Mouse (Mus musculus): ENCODE results near the gene Dscaml1. TPM values are rescaled to one million over a fixed set of nuclear protein-coding genes. Genes with fewer than 3 reads are reported as not detected.

Dscaml1 gene
- polyA plus RNA-seq, 1 experiment from 2014 or later, result 0.17 TPM

DNA sequence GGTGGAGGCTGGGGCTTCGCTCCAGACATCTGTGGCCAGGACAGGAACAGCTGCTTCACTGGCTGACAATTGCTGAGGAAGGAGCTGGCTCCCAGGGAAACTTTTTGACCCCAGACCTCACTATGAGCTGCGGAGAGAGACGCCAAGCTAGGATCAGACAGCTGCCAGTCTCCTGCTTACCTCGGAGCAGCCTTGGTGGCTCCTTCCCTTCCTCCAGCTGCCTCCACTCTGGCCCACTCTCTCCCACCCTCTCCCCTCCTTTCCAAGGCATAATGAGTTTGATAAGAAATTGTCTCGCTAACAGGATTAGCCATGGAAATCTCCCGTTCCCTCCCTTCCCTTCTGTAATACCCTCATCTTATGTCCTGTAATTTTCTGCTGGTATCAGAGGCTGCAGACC, 219.1 kb downstream of the Dscaml1 start:
- DNase-seq (ENCODE audit: low spot score), result no peak
- WGBS, result 53% methylated on average over 6 of the region's 6 CpGs

DNA sequence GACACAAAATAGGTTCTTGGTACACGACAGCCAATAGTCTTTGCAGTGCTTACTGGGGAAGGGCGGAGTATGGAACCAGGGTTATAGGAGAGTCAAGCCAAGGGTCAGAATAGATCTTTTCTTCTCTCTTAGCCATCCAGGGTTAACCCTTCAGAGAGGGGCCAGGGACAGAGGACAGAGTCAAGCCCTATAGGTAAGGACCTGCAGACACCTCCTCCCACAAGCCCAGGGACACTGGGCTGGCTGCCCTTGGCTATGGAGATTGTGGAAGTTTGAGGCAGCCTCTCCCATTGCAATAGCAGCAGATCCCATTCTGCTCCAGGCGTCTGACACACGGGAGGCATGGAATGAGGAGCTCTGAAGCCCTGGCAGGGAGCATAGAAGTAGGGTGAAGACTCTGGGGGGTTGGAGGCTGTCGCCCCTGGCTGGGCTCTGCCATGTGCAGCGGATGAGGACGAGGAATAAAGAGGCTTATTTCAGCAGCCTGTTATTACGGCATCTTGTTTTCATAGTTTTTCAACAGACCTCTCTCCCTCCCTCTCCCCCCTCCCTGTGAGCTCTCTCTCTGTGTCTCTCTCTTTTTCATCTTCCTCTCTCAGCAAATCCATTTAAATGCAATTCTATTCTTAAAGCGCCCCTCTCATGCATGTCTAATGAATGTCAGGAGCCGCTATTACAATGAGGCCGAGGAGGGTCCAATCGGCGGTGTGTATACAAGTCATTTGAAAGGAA, 224.8 kb downstream of the Dscaml1 start:
- Histone ChIP-seq H3K4me1 (replicated peaks; ENCODE audit: control insufficient read depth, insufficient read depth) (no peaks in the 10 kb centered on the region), H3K9me3 (ENCODE audit: control insufficient read depth, low read length) (no peaks in the 10 kb centered on the region), H3K4me2 (replicated peaks; ENCODE audit: low read depth) (no peak overlapping the region), H3K36me3 (ENCODE audit: control insufficient read depth, insufficient read depth, low read length) (no peaks in the 10 kb centered on the region), H3K27me3 (ENCODE audit: control insufficient read depth, insufficient read depth, low read length) (no peaks in the 10 kb centered on the region), H3K9ac (ENCODE audit: low read length) (no peak overlapping the region), H3K4me3 (ENCODE audit: low read depth, low read length) (no peak overlapping the region), H3K27ac (replicated peaks) (no peak overlapping the region)
- TF ChIP-seq CTCF (IDR thresholded peaks at IDR 0.05; ENCODE audit: low read depth), result no peak
- no peak for TF ChIP-seq EP300 (optimal IDR thresholded peaks at IDR 0.05)
- DNase-seq (ENCODE audit: low spot score), result no peak
- 71% methylated on average over 13 of the region's 13 CpGs for WGBS
- ATAC-seq (ENCODE audit: low FRiP score, low TSS enrichment), result no peak

More for the DNA sequence above, 219.1 kb downstream of the Dscaml1 start:
- no peak overlapping the region for H3K4me2 ChIP-seq (replicated peaks; ENCODE audit: low read depth)
- no peak overlapping the region for H3K27ac ChIP-seq (replicated peaks)
- no peaks in the 10 kb centered on the region for H3K9me3 ChIP-seq (ENCODE audit: control insufficient read depth, low read length)
- H3K27me3 ChIP-seq (ENCODE audit: control insufficient read depth, insufficient read depth, low read length), result no peaks in the 10 kb centered on the region
- H3K9ac ChIP-seq (ENCODE audit: low read length), result no peak overlapping the region
- no peak for ATAC-seq (ENCODE audit: low FRiP score, low TSS enrichment)
- H3K4me1 ChIP-seq (replicated peaks; ENCODE audit: control insufficient read depth, insufficient read depth), result no peaks in the 10 kb centered on the region
- H3K36me3 ChIP-seq (ENCODE audit: control insufficient read depth, insufficient read depth, low read length), result no peaks in the 10 kb centered on the region
- TF ChIP-seq CTCF (IDR thresholded peaks at IDR 0.05; ENCODE audit: low read depth), result no peak
- no peak for TF ChIP-seq EP300 (optimal IDR thresholded peaks at IDR 0.05)
- H3K4me3 ChIP-seq (ENCODE audit: low read depth, low read length), result no peak overlapping the region

DNA sequence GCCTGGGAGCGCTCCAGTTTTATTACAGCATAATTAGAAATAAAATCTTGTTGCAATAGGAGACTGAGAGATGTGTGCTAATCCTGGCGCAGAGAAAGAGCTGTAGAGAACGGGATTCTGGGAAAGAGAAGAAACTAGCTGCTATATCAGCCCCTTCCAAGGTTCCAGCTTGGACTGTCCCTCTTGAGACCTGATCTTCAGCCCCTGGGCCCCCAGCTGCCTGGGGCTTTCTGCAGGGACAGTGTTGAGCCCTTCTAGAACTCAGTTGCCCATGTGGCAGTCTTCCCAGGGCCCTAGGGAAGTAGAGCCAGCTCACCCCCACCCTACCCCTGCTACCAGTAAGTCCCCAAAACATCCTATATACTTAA, 225.4 kb downstream of the Dscaml1 start:
- ATAC-seq (ENCODE audit: low FRiP score, low TSS enrichment) (no peak), DNase-seq (ENCODE audit: low spot score) (no peak)
- Histone ChIP-seq H3K27me3 (ENCODE audit: control insufficient read depth, insufficient read depth, low read length) (no peaks in the 10 kb centered on the region), H3K4me2 (replicated peaks; ENCODE audit: low read depth) (no peak overlapping the region), H3K9me3 (ENCODE audit: control insufficient read depth, low read length) (no peaks in the 10 kb centered on the region), H3K27ac (replicated peaks) (no peak overlapping the region), H3K9ac (ENCODE audit: low read length) (no peak overlapping the region), H3K4me1 (replicated peaks; ENCODE audit: control insufficient read depth, insufficient read depth) (no peaks in the 10 kb centered on the region), H3K4me3 (ENCODE audit: low read depth, low read length) (no peak overlapping the region), H3K36me3 (ENCODE audit: control insufficient read depth, insufficient read depth, low read length) (no peaks in the 10 kb centered on the region)
- 81% methylated on average over 3 of the region's 3 CpGs for WGBS
- TF ChIP-seq CTCF (IDR thresholded peaks at IDR 0.05; ENCODE audit: low read depth), result no peak

DNA sequence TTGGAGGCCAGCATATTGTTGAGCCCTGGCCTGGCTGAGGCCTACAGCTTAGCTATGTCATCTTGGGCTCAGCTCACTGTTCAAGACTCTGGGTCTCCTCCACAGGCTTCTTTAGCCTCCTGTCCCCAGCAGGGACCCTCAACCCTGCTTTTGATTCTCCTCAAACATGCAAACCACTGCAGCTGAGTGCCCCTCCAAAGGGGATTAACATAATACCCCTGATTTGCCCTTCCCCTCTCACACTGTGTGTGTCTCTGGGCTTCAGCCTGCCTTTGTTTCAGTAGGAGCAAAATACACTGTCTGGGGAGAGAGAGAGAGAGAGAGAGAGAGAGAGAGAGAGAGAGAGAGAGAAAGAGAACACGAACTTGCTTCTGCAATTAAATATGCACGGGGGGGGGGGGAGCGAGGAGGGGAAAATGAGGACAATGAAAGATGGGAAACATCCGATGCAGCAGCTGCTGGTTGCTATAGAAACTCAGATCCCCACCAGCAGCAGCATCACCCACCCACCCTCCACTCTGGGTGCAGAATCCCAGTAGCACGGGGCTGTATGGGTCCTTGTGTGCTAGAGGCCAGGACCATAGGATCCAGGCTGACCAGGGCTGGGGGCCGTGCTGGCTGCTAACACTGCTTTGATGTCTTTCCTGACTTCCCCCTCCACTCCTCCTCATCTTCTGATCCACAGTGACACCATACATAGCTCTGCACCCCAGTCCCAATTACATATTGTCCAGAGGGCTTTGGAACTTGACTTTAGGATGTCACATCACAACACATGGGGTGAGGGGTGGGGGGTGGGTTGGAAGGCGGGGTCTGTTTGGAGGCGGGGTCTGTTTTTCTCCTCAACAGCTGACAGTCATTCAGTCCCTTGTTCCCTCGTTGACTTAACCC, 231.0 kb downstream of the Dscaml1 start:
- no peak overlapping the region for H3K9ac ChIP-seq (ENCODE audit: low read length)
- H3K27ac ChIP-seq (replicated peaks), result no peak overlapping the region
- 23% methylated on average over 9 of the region's 9 CpGs for WGBS
- no peaks in the 10 kb centered on the region for H3K9me3 ChIP-seq (ENCODE audit: control insufficient read depth, low read length)
- H3K36me3 ChIP-seq (ENCODE audit: control insufficient read depth, insufficient read depth, low read length), result no peaks in the 10 kb centered on the region
- no peak overlapping the region for H3K4me3 ChIP-seq (ENCODE audit: low read depth, low read length)
- no peak overlapping the region for H3K4me2 ChIP-seq (replicated peaks; ENCODE audit: low read depth)
- H3K4me1 ChIP-seq (replicated peaks; ENCODE audit: control insufficient read depth, insufficient read depth), result no peaks in the 10 kb centered on the region
- ATAC-seq (ENCODE audit: low FRiP score, low TSS enrichment), result no peak
- TF ChIP-seq CTCF (IDR thresholded peaks at IDR 0.05; ENCODE audit: low read depth), result no peak
- no peak for TF ChIP-seq EP300 (optimal IDR thresholded peaks at IDR 0.05)
- no peak for DNase-seq (ENCODE audit: low spot score)
- H3K27me3 ChIP-seq (ENCODE audit: control insufficient read depth, insufficient read depth, low read length), result no peaks in the 10 kb centered on the region

DNA sequence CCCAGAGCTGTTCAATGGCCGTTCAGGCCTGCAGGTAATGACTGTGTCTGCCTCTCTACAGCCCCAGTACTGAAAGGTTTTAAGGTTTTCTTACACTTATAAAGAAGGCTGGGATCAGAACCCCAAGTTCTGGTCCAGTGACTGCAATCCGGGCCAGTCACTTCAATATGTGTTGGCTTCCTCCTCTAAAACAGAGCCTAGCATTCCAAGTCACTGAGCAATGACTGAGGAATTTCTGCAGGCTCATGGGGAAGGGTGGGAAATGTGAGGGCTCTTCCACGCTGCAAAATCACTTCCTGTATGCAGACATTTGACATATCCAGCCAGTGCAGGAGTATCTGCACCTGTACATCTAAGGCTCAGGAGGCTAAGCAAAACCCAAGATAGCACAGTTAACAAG, 233.8 kb downstream of the Dscaml1 start:
- no peak for TF ChIP-seq CTCF (IDR thresholded peaks at IDR 0.05; ENCODE audit: low read depth)
- no peak for TF ChIP-seq EP300 (optimal IDR thresholded peaks at IDR 0.05)
- Histone ChIP-seq H3K4me1 (replicated peaks; ENCODE audit: control insufficient read depth, insufficient read depth) (no peaks in the 10 kb centered on the region), H3K27me3 (ENCODE audit: control insufficient read depth, insufficient read depth, low read length) (no peaks in the 10 kb centered on the region), H3K36me3 (ENCODE audit: control insufficient read depth, insufficient read depth, low read length) (no peaks in the 10 kb centered on the region), H3K4me2 (replicated peaks; ENCODE audit: low read depth) (no peak overlapping the region), H3K27ac (replicated peaks) (no peak overlapping the region), H3K9ac (ENCODE audit: low read length) (no peak overlapping the region), H3K9me3 (ENCODE audit: control insufficient read depth, low read length) (no peaks in the 10 kb centered on the region), H3K4me3 (ENCODE audit: low read depth, low read length) (no peak overlapping the region)
- ATAC-seq (ENCODE audit: low FRiP score, low TSS enrichment) (no peak), DNase-seq (ENCODE audit: low spot score) (no peak)
- 47% methylated on average over 3 of the region's 3 CpGs for WGBS

DNA sequence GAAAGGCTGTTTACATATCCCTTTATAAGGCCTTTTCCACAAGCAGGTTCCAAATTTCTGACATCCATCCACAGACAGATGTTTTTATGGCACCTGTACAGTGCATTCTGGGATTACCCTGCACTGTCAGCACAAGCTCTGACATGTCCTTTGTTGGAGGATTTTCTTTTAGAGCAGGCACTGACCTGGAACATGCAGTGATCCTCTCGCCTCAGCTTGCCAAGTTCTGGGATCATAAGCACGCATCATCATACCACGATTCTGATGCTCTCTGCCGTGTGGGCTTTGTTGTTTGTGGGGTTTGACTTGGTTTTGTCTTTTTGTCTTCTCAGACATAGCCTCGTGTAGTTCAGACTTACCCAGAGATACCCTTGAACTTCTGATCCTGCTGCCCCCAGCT, 236.0 kb downstream of the Dscaml1 start:
- H3K27me3 ChIP-seq (ENCODE audit: control insufficient read depth, insufficient read depth, low read length), result no peaks in the 10 kb centered on the region
- no peak for ATAC-seq (ENCODE audit: low FRiP score, low TSS enrichment)
- no peak overlapping the region for H3K4me2 ChIP-seq (replicated peaks; ENCODE audit: low read depth)
- no peaks in the 10 kb centered on the region for H3K9me3 ChIP-seq (ENCODE audit: control insufficient read depth, low read length)
- TF ChIP-seq CTCF (IDR thresholded peaks at IDR 0.05; ENCODE audit: low read depth), result no peak
- TF ChIP-seq EP300 (optimal IDR thresholded peaks at IDR 0.05), result no peak
- no peak overlapping the region for H3K27ac ChIP-seq (replicated peaks)
- H3K4me3 ChIP-seq (ENCODE audit: low read depth, low read length), result no peak overlapping the region
- 55% methylated on average over 5 of the region's 5 CpGs for WGBS
- DNase-seq (ENCODE audit: low spot score), result no peak
- H3K9ac ChIP-seq (ENCODE audit: low read length), result no peak overlapping the region
- H3K4me1 ChIP-seq (replicated peaks; ENCODE audit: control insufficient read depth, insufficient read depth), result no peaks in the 10 kb centered on the region
- no peaks in the 10 kb centered on the region for H3K36me3 ChIP-seq (ENCODE audit: control insufficient read depth, insufficient read depth, low read length)
